Mouse (Mus musculus): ENCODE measurements around the gene Grip1.

DNA sequence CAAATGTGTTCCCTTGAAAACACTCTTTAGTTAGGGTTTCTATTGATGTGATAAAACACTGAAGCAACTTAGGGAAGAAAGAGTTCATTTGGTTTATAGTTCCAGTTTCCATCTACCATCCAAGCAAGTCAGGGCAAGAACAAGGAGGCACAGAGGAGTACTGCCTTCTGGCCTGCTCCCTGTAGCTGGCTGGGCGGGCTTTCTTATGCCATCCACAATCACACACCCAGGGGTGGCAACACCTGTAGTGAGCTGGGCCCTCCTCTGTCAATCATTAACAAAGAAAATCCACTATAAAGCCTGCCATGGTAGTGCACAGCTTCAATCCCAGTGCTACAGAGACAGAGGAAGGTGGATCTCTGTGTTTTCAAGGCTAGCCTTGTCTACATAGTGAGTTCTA lies 122.2 kb downstream of the Grip1 start:
- no peak for TF ChIP-seq CTCF (IDR thresholded peaks at IDR 0.05; ENCODE audit: borderline replicate concordance, insufficient read depth, low read length)
- no peak for TF ChIP-seq POLR2A (IDR thresholded peaks at IDR 0.05; ENCODE audit: low read depth, low read length)
